Mouse (Mus musculus) brain, embryonic 14.5 days (tissue): Measurements from ENCODE around the gene Mrc1.

Experiments
- CTCF ChIP-seq: fragments of 200-500 bp; IDR thresholded peaks from 2 replicates; pipeline ENCODE4 v1.5.1; 2012; ENCODE audit warnings: inconsistent platforms, mild to moderate bottlenecking, moderate library complexity, borderline replicate concordance; ENCODE audit not compliant: insufficient read depth, insufficient read length; ENCODE audit errors: extremely low read depth
- POLR2A ChIP-seq: fragments of 200-500 bp; IDR thresholded peaks from 2 replicates; pipeline ENCODE4 v1.6.1; 2012; ENCODE audit warnings: mild to moderate bottlenecking, inconsistent platforms, borderline replicate concordance; ENCODE audit not compliant: poor library complexity, insufficient read depth, insufficient read length, severe bottlenecking; ENCODE audit errors: extremely low read depth

DNA sequence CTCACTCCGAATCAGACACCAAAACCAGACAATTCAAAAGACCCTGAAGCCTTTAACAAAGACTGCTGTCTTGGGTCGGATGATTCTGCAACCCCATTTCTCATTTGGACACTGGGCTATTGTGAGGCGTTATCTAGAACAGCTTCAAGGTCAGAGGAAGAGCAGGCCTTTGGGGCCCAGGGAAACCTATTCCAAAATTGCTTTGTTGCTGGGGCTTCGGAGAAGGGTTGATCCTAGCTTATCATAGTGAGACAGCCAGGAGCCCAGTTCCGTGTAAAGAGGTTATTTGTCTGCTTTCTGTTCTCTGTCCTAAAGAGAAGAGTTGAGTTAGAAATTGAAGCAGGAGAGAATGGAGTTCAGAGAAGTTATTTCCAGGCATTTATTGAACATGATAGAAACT, 10.0 kb downstream of the Mrc1 start:
- TF ChIP-seq CTCF (no peak), POLR2A (no peak)
